Mouse (Mus musculus): ENCODE results near the gene Rinl. TPM values are rescaled to one million over a fixed set of nuclear protein-coding genes. Genes with fewer than 3 reads are reported as not detected.

Gene Rinl
- polyA plus RNA-seq (2021) = 2.6 TPM

DNA sequence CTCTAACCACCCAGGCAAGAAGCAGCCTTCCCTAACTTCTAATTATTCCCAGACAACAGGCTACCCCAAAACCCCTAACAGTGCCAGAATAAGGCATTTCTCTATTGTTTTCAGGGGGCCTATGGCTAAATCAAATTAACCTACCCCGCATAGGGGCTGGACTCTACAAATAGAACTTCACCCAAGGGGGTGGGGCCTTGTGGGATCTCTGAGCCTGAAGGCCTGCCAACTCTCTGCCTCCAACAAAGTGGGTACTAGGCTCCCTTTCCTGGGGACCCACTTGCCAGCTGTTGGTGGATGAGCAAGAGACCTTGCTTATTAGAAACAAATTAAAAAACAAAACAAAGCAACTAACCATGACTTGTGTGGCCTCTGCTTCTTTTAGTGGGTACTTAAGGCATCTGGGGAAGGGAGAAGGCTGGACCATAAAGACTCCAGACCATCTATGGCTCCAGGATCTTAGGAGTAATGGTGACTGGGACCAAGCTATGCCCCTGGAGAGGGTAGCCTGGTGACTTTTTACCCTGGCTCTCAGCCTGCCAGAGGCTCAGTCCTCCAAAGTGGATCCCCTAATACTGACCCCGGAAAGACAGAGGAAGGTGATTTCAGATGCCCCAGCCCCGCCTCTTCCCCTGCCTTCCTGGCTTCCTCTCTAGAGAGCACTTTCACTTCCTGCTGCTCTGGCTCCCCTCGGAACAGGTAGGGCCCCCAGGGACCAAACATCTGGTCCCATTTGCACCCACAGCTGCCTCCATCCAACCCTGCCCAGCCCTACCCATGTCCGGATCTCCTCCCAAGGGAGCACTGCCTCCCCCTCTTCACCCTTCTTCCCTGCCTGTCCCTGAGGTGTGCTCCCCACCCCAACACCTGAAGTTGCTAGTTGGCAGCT lies at the start of gene Rinl:
Rinl (plus strand) TSS at position 663 of the 889 bp plus-strand sequence.
- DNase-seq (ENCODE audit: low read depth, low spot score) = no peak
- ATAC-seq = no peak
- no peaks in the 10 kb centered on the region for H3K27me3 ChIP-seq
- POLR2A ChIA-PET = interaction anchor here (0.6 kb wide), 1 partner anchor 15 kb away, joined by 3 read pairs; no protein-coding TSS in a partner anchor
- in situ Hi-C loops (cut with MboI; ENCODE audit: low pct_unique_long_range_greater_than_20kb) = loop anchor here (5.0 kb wide), 1 partner anchor 249 kb away; no protein-coding TSS in a partner anchor
- CTCF ChIA-PET = interaction anchor here (1.6 kb wide), 1 partner anchor 79 kb away, joined by 5 read pairs; no protein-coding TSS in a partner anchor
- TF ChIP-seq CTCF (IDR thresholded peaks at IDR 0.05) = no peak

DNA sequence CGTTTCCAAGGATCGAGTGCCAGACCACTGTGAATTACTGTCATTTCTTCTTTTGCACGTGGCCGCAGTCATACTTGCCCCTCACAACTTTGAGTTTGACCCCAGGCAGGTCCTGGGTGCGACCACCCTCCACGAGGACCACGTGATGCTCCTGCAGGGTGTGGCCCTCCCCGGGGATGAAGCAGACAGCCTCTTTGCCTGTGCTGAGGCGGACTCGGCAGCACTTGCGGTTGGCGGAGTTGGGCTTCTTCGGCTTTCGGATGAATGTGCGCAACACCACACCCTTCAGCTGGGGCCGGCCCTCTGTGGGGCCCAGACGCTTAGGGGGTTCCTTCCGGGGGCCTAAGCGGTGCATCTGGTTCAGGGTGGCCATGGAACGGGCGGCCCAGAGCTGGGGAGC lies 48.9 kb upstream of the Rinl start:
- DNase-seq (ENCODE audit: low read depth, low spot score) (no peak), ATAC-seq (no peak)
- no peaks in the 10 kb centered on the region for H3K27me3 ChIP-seq
- no peak for TF ChIP-seq CTCF (IDR thresholded peaks at IDR 0.05)
- POLR2A ChIA-PET = no interaction called here
- CTCF ChIA-PET = no interaction called here
- in situ Hi-C loops (cut with MboI; ENCODE audit: low pct_unique_long_range_greater_than_20kb) = no loop called here

DNA sequence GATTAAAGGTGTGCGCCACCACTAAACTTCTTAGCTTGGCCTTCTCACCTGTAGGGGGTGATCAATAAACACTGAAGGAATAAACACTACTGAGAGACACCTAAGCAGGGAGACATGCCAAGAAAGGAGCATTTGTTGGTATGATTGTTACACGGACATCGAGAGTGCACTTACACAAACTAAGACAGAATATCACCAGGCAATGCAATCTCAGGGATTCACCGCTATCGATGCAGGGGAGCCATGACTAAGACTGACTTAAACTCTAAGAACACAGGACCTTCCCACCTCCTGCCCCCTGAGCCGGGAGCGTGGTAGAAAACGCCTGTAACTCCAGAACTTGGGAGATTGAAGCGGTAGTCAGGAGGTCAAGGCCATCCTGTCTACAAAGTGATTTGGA lies 47.8 kb upstream of the Rinl start:
- no peaks in the 10 kb centered on the region for H3K27me3 ChIP-seq
- POLR2A ChIA-PET = no interaction called here
- no peak for ATAC-seq
- CTCF ChIA-PET = no interaction called here
- DNase-seq (ENCODE audit: low read depth, low spot score) = no peak
- in situ Hi-C loops (cut with MboI; ENCODE audit: low pct_unique_long_range_greater_than_20kb) = no loop called here
- no peak for TF ChIP-seq CTCF (IDR thresholded peaks at IDR 0.05)

DNA sequence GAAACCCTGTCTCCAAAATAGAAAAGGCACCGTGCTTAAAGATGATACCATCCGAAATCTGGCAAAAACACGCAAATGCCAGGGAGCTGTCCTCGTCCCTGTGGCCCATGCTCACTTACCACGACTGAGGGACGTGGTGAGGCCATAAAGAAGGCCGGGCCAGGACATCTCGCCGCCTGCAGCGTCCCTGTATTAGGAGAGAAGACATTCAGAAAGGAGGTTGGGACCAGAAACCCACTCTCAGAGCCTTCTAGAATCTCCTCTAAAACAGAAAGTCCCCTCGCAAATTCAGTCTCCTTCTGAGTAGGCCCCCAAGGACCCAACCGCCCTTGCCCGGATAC lies 47.4 kb upstream of the Rinl start:
- no peak for TF ChIP-seq CTCF (IDR thresholded peaks at IDR 0.05)
- no peak for ATAC-seq
- in situ Hi-C loops (cut with MboI; ENCODE audit: low pct_unique_long_range_greater_than_20kb) = no loop called here
- ChIA-PET CTCF (interaction anchor here (0.7 to 1.6 kb wide), 6 partner anchors 14 to 304 kb away, joined by 3 to 5 read pairs (median 4); partner anchors contain the start of genes Ccer2, Gmfg and Sirt2), POLR2A (no interaction called here)
- no peaks in the 10 kb centered on the region for H3K27me3 ChIP-seq
- DNase-seq (ENCODE audit: low read depth, low spot score) = no peak

DNA sequence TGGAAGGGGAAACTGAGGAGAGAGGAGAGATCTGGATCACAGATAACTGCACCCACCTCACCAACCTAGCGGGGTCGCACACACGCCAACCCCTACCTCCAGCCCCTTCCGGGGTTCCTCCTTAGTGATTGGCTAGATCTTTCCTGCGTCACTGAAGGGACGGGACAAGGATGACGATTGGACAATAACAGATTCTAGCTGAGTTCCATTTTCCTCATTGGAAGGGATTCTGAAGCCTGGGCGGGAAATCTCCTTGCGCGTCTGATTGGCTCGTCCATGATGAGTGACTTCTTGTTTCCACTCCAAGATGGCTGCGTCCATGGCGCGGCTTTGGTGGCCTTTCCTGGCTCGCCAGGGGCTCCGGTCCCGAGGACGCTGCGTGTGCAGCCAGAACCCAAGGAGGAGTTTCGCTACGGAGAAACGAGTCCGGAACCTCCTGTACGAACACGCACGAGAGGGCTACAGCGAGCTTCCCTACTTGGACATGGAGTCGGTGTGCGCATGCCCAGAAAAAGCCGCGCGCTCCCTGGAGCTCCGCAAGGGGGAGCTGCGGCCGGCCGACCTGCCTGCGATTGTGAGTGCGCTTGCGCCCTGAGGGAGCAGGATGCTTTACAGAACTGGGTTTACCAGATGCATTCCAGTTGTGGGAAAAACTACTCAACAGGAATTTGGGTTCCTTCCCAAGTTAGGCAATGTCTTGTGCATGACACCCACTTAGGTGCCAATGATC lies 46.9 kb upstream of the Rinl start, which contains the start of the genes Mrps12 and Sars2:
Mrps12 (minus strand) TSS at position 112 of the 730 bp plus-strand sequence.
Sars2 (plus strand) TSS at position 284 of the 730 bp plus-strand sequence.
- no peaks in the 10 kb centered on the region for H3K27me3 ChIP-seq
- ChIA-PET CTCF (interaction anchor here (0.7 to 1.6 kb wide), 7 partner anchors 14 to 305 kb away, joined by 3 to 5 read pairs (median 3); partner anchors contain the start of genes Ccer2, Fbxo17, Gmfg and Sirt2), POLR2A (no interaction called here)
- ATAC-seq (peak; percentile 97), DNase-seq (ENCODE audit: low read depth, low spot score) (peak; percentile 89)
- TF ChIP-seq CTCF (IDR thresholded peaks at IDR 0.05) = no peak
- in situ Hi-C loops (cut with MboI; ENCODE audit: low pct_unique_long_range_greater_than_20kb) = no loop called here

DNA sequence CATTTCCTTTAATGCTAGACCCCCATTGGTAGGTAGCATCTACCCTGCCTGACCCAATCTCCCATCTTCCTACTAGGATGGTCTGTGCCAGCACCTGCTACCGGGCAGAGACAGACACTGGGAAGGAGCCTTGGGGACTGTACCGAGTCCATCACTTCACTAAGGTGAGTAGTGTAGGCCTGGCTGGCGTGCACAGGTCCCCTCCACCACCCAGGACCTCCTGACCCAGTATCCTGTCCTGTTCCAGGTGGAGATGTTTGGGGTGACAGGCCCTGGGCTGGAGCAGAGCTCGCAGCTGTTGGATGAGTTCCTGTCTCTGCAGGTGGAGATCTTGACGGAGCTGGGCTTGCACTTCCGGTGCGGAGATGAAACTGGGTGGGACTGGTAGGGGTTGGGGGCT lies 38.8 kb upstream of the Rinl start:
- ChIA-PET CTCF (no interaction called here), POLR2A (no interaction called here)
- H3K27me3 ChIP-seq = no peaks in the 10 kb centered on the region
- no peak for ATAC-seq
- TF ChIP-seq CTCF (IDR thresholded peaks at IDR 0.05) = no peak
- in situ Hi-C loops (cut with MboI; ENCODE audit: low pct_unique_long_range_greater_than_20kb) = no loop called here
- no peak for DNase-seq (ENCODE audit: low read depth, low spot score)

DNA sequence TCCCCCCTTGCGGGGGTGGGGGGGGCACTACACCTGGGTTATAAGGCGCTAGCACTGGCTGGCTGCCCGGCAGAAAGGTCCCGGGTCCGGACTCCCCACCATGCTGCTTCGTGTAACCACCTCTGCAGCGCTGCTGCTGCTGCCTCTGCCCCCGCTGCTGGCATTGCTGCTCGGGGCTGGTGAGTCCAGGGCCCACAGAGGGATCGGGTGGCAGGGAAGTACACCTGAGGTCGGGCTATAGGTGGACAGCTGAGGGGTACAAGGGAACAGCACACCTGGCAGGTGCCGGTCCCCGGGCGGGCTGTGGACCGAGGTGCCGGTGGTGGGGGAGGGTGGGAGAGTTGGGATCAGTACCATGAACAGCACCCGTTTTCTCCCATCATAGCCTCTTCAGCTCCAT lies 32.7 kb upstream of the Rinl start, which contains the start of gene Ccer2:
Ccer2 (plus strand) TSS at position 96 of the 400 bp plus-strand sequence.
- CTCF ChIA-PET = interaction anchor here (1.1 kb wide), 1 partner anchor 14 kb away, joined by 3 read pairs; the partner anchor contains the start of genes Mrps12 and Sars2
- no peak for ATAC-seq
- no peaks in the 10 kb centered on the region for H3K27me3 ChIP-seq
- POLR2A ChIA-PET = interaction anchor here (0.6 kb wide), 1 partner anchor 9 kb away, joined by 3 read pairs; no protein-coding TSS in a partner anchor
- in situ Hi-C loops (cut with MboI; ENCODE audit: low pct_unique_long_range_greater_than_20kb) = no loop called here
- no peak for DNase-seq (ENCODE audit: low read depth, low spot score)
- TF ChIP-seq CTCF (IDR thresholded peaks at IDR 0.05) = no peak

DNA sequence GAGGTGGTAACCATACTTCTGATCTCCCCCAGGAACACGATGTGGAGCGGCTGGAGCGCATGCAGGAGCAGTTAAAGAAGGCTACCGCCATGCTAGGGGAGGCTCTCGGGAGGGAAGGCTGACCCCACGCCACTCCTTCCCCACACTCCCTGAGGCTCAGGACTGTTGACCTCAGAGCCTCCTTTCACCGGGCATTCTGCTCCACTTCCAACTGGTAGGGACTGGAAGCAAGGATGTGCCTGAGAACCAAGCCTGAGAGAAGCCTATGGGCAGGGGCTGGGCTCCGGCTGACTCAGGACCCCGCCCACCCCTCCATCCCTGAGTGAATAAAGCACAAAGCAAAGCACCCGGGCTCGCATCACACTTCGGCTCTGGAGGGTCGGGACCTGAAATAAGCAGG lies 30.1 kb upstream of the Rinl start:
- CTCF ChIA-PET = no interaction called here
- in situ Hi-C loops (cut with MboI; ENCODE audit: low pct_unique_long_range_greater_than_20kb) = no loop called here
- no peak for ATAC-seq
- no peak for TF ChIP-seq CTCF (IDR thresholded peaks at IDR 0.05)
- no peaks in the 10 kb centered on the region for H3K27me3 ChIP-seq
- POLR2A ChIA-PET = no interaction called here
- no peak for DNase-seq (ENCODE audit: low read depth, low spot score)

DNA sequence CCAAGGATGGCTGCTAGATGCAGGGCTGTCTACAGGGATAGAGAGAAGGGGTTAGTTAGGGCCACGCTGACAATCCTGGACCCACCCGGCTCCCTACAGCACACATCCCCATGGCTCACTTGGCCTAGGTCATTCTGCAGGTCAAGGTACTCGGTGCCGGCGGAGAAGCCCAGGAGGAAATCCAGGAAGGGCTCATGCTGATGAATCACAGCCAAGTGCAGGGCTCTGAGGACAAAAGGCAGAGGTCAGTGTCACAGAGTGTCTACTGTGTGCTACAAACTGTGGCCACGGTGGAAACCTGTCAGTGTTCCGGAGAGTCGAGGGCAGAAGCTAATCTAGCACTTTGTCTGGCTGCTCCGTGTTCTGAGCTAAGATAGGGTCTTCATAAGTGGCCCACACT lies 26.9 kb upstream of the Rinl start:
- TF ChIP-seq CTCF (IDR thresholded peaks at IDR 0.05) = no peak
- ChIA-PET POLR2A (interaction anchor here (0.7 kb wide), 1 partner anchor 338 kb away, joined by 4 read pairs; no protein-coding TSS in a partner anchor), CTCF (no interaction called here)
- no peaks in the 10 kb centered on the region for H3K27me3 ChIP-seq
- DNase-seq (ENCODE audit: low read depth, low spot score) = no peak
- ATAC-seq = no peak
- in situ Hi-C loops (cut with MboI; ENCODE audit: low pct_unique_long_range_greater_than_20kb) = no loop called here

DNA sequence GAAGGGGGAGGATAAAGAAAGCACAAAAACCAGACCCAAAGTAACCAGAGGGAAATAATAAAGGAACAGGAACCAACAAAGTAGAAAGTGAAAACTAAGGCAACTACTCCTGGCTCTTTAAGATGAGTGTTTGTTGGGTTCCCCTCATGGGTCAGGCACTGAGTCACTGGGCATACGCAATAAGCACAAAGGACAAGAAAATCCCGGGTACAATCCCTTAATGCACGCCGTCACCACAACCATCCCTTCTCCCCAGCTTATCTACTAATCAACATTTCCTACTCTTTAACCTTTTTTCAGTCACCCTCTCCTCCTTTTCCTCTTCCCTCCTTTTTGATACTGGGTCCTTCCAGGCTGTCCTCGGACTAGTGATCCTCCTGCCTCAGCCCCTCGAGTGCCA lies 23.6 kb upstream of the Rinl start:
- no peak for TF ChIP-seq CTCF (IDR thresholded peaks at IDR 0.05)
- H3K27me3 ChIP-seq = no peaks in the 10 kb centered on the region
- no peak for DNase-seq (ENCODE audit: low read depth, low spot score)
- in situ Hi-C loops (cut with MboI; ENCODE audit: low pct_unique_long_range_greater_than_20kb) = no loop called here
- ChIA-PET POLR2A (interaction anchor here (1.2 kb wide), 1 partner anchor 48 kb away, joined by 3 read pairs; no protein-coding TSS in a partner anchor), CTCF (interaction anchor here (1.0 to 2.0 kb wide), 3 partner anchors 15 to 135 kb away, joined by 3 to 5 read pairs (median 4); partner anchors contain the start of genes Mrps12 and Sars2)
- no peak for ATAC-seq
